Mouse (Mus musculus): ENCODE measurements around the gene Tpp1.

DNA sequence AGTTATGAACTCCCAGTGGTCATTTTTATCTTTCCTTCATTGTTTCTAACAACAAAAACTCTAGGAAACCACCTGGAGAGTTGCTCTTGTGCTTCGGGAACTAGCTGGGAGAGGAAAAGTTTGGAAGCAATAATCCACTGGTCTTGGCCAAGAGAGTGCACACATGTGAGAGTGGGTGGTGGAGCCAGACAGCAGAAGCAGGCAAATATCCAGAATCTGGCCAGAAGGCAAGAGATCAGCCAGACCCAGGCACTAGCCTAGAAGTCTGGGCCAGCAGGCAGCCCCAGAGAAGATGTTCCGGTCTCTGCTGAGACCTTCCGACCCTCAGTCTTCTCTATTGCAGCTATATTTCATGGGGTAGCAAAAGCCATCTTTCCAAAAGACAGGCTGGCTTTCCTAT, 17.9 kb upstream of the Tpp1 start:
- no peak for TF ChIP-seq POLR2A (IDR thresholded peaks at IDR 0.05; ENCODE audit: extremely low read depth, insufficient read depth, low read length)
- no peak for TF ChIP-seq CTCF (IDR thresholded peaks at IDR 0.05; ENCODE audit: extremely low read depth, insufficient read depth, low read length)
